Mouse (Mus musculus): ENCODE results near the gene Ifnar1.

The Ifnar1 gene

GRCm38 (mm10) chr16:91461773-91462181 is 23.3 kb upstream of the Ifnar1 start:
- no peak for DNase-seq

- peak; percentile 53 for DNase-seq
Observed at GRCm38 (mm10) chr16:91462644-91463043, 22.4 kb upstream of the Ifnar1 start.

GRCm38 (mm10) chr16:91463400-91463799 is 21.6 kb upstream of the Ifnar1 start:
- DNase-seq: no peak

- no peak for DNase-seq
Observed at GRCm38 (mm10) chr16:91463836-91464400, 21.1 kb upstream of the Ifnar1 start.

DNA sequence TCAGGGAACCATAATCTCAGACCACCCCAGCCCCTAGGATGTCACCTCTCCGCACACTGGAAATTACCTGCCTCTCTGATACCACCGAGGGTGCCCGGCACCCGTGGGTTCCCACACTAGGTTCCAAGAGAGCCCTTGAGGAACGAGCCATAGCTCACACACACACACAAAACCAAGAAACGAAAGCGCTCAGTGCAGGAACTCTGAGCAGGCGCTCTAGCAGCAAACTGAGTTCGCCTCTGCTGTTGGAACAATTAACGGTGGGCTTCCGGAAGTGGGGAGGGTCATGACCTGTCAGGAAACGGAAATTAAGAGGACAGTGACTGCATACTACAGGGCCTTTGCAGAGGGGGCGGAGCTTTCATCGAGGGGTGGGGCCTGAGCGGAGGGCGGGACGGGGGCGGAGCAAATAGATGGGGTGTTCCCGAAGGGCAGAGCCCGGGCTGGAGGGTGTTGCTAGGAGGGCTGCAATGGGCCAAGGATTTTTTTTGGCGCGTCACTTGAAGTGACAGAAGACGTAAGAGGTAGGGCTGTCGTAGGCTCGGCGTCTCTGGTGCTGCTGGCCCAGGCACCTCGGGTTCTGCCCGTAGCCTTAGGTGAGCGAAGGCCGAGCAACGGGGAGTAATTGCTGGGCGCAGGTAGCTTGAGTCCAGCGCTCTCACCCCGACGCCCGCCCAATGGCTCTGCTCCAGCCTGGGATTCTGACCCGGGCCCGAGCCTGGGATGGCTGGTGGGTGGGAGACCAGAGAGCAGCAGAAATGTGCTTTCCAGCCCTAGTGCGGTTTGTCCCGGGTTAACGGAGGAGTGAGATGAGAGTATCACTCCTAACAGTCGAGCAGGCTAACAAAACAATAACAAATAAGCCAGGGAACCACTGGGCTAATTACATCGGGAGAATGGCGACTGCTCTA is 20.2 kb upstream of the Ifnar1 start:
- DNase-seq: peak; percentile 84

- no peak for DNase-seq
Observed at GRCm38 (mm10) chr16:91465505-91466240, 19.4 kb upstream of the Ifnar1 start.

DNA sequence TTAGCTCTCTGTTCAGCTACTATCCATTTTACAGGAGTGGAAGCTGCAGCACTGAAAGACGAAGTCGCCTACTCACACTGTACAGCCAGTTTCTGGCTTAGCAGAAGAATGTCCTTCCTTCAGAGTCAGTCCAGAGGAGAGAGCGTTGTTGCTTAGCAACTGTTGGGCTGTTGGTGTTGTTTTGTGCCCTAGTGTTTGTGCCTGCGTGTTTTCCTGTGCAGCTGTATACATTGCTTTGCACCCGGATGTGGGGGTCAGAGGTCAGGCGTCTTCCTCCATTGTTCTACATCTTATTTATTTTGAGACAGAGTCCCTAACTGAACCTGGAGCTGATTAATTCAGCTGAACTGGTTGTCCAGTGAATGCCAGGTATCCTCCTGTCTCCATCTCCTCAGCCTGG is 18.5 kb upstream of the Ifnar1 start:
- no peak for DNase-seq

DNA sequence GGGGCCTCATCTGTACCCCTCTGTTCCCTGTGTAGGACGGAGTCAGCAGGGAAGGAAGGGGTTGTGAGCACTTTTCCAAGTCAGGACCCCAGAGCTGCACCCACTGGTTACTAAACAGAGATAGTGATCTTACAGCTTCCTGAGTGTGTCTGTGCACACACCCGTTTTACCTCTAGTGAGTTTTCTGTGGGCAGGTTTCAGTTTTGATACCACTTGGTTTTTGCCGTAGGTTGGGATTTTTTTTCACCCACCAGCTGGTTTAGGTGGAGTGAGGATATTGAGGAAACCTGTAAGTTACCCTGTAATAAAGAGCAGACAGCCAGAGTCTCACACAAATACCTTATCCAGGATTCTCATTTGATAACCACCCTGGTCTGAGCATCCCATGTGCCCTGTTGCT is 14.6 kb upstream of the Ifnar1 start:
- DNase-seq: no peak

- no peak for DNase-seq
Observed at GRCm38 (mm10) chr16:91471481-91471880, 13.6 kb upstream of the Ifnar1 start.

DNA sequence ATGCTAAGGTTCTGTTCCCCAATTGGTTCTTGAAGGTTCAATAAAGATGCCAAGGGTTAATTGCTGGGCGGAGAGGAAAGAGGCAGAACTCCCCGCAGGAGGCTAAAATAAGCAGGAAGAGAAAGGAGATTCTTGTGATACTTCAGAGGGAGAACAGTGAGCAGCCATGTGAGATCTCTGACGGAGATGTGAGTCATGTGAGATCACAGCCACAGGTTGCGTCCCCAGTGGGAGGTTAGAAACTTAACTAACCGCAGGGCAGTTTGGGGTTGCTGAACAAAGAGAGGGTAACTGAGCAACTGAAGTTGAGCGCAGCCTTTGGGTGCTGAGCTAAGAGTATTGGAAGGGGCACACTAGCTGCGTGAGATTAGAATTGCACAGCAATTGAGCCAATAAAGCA is 9.3 kb upstream of the Ifnar1 start:
- no peak for DNase-seq

DNA sequence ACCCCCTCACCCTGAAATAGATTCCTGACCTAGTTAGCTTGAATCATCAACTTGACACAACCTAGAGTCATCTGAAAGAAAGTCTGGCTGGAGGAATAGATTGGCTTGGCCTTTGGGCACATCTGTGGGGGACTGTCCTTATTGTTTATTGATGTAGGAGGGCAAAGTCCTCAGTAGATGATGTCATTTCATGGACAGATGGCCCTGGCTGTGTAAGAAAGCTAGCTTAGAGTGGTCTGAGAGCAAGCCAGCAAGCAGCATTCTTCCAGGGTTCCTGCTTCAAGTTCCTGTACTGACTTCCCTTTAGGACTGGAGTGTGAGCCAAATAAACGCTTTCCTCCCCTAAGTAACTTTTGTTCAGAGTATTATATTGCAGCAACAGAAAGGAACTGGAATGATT is 7.0 kb upstream of the Ifnar1 start:
- DNase-seq: no peak

- DNase-seq: no peak
Observed at GRCm38 (mm10) chr16:91480517-91480916, 4.5 kb upstream of the Ifnar1 start.

GRCm38 (mm10) chr16:91484387-91484786 is 651 bp upstream of the Ifnar1 start:
- no peak for DNase-seq

- no peak for DNase-seq
Observed at GRCm38 (mm10) chr16:91485841-91486240, 803 bp downstream of the Ifnar1 start.

GRCm38 (mm10) chr16:91488066-91488465 is 3.0 kb downstream of the Ifnar1 start:
- DNase-seq: no peak

DNA sequence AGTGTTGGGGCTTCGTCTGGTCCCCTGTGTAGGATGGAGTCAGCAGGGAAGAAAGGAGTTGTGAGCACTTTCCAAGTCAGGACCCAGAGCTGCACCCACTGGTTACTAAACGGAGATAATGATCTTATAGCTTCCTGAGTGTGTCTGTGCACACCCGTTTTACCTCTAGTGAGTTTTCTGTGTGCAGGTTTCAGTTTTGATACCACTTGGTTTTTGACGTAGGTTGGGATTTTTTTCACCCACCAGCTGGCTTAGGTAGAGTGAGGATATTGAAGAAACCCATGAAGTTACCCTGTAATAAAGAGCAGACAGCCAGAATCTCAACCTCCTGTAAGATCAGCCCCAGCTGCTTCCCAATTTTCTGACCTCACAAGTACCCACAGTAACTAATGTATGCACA is 5.9 kb downstream of the Ifnar1 start:
- DNase-seq: no peak

GRCm38 (mm10) chr16:91491473-91491872 is 6.4 kb downstream of the Ifnar1 start:
- DNase-seq: no peak

DNA sequence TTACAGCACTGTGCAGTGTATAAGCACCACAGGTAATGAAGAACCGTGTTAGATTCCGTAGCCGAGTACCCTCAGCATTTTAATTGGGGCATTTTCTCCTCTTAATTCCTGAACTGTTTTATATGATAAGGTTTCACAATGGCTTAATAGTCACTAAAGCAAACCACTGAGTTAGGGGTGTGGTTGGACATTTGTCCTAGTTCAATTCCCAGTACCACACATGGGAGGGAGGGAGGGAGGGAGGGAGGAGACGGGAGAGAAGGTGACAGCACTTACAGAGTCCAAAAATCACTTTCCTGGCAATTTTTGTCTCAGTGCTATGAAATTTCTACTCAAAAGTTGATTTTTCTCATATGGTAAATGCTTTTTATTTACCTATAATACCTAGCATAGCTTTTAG is 10.5 kb downstream of the Ifnar1 start:
- no peak for DNase-seq

GRCm38 (mm10) chr16:91496206-91496605 is 11.2 kb downstream of the Ifnar1 start:
- DNase-seq: no peak

DNA sequence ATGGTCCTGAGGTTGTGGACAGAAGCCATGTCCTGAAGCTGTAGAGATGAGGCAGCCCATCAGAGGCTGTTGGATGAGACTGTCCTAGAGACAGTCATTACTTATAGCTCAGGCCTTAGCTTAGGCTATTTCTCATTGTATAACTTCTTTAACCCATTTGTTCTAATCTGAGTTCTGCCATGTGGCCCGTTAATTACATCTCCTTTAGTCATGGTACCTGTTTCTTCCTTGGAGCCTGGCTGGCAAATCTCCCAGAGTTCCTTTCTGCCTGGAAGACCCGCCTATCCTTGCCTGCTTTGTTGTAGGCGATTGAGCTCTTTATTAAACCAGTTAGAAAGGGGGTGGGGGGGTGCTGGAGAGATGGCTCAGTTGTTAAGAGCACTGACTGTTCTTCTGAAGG is 11.7 kb downstream of the Ifnar1 start:
- no peak for DNase-seq

GRCm38 (mm10) chr16:91498041-91498440 is 13.0 kb downstream of the Ifnar1 start:
- DNase-seq: peak; percentile 44

- DNase-seq: no peak
Observed at GRCm38 (mm10) chr16:91504701-91505100, 19.7 kb downstream of the Ifnar1 start.

GRCm38 (mm10) chr16:91505116-91505601 is 20.1 kb downstream of the Ifnar1 start:
- no peak for DNase-seq

DNA sequence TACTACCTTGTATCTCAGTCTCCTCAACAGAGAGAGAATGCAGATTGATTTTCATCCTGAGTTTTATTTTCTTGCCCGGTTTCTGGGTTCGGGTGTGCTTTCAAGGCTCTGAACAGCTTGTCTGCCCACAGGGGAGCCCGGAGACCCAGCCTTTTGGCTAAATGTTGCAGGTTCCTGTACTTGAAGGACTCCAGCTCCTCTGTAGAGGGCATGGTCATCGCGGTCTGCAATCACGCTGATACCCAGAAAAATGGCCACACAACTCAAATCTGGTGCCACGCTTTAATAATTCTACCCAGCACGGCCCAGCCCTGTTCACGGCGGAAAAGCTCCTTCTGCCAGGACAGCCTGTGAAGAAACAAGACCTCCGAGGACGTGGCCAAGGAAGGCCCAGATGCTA is 21.4 kb downstream of the Ifnar1 start:
- DNase-seq: no peak
